Mouse (Mus musculus) adrenal gland, postnatal 36 days (tissue): ENCODE results near the gene Dgke. TPM values are rescaled to one million over a fixed set of nuclear protein-coding genes. Genes with fewer than 3 reads are reported as not detected.
"Not testable (repeated sequence)": the region's sequence is repeated elsewhere in the genome, so short reads cannot be mapped to it uniquely, and the experiment has no call there.

Source experiments
- DNase-seq, 2 experiments: peaks; one replicate each; pipeline ENCODE4 v3.0.0; 2021; ENCODE audit warnings: mixed read lengths in 1 of 2
- total RNA-seq, 2 experiments: library from RNA; stranded (reverse); gene quantifications; 2 replicates each; pipeline ENCODE4 v1.2.3; 2021

The Dgke gene
- total RNA-seq, 2 experiments from 2014 or later: 12.1 to 17.3 TPM

DNA sequence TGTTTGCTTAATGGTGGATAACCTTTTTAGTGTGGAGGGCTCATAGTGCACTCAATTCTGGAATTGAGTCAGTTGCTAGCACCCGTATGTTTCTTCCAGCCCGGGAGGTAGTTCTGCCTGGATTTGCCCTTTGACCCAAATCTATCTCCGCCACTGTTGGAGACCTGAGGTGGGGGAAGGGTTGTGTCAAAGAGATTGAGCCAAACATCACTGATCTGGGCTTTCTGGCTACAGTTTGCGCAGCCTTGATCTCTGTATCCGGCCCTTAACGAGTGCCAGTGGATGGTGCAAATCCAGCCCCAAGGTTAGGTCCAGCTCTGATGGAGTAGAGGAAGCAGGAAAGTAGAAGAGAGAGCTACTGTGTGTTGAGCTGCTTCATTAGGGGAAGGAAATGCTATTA is 63.6 kb downstream of the Dgke start:
- peak; percentile 77 to 79 for DNase-seq

DNA sequence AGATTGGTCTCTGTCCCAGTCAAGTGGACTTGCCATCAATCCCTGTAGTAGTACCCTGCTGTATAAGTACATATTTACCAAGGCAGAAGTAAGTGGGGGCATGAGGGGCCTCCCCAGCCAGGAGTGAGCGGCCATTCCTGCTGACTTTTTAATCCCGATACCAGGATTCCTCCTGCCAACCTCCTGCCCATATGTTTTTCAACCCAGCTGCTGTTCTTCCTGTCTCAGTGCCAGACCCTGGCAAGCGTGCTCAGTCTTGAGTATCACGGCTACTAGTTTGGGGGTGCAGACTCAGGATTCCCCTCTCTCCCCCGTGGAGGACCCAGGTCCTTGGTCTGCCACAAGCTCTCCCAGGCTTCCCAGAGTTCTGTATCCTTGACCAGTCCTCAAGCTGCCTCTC is 64.0 kb downstream of the Dgke start:
- DNase-seq: peak in 1 of 2 experiments; percentile 41

DNA sequence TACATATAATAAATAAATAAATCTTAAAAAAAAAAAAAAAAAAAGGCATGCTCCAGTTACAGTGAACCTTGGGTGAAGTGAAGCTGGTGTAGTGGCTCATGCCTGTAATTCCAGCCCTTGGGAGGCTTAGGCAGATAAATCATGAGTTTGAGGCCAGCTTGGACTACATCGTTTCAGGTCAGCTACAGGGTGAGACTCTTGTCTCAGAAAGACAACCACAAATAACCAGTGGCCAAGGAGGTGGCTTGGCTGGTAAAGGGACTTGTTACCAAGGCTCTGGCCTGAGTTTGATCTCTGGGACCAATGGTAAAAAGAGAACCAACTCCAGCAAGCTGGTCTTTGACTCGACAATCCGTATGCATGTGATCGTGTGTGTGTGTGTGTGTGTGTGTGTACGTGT is 64.6 kb downstream of the Dgke start:
- peak in 1 of 2 experiments; percentile 31 for DNase-seq

DNA sequence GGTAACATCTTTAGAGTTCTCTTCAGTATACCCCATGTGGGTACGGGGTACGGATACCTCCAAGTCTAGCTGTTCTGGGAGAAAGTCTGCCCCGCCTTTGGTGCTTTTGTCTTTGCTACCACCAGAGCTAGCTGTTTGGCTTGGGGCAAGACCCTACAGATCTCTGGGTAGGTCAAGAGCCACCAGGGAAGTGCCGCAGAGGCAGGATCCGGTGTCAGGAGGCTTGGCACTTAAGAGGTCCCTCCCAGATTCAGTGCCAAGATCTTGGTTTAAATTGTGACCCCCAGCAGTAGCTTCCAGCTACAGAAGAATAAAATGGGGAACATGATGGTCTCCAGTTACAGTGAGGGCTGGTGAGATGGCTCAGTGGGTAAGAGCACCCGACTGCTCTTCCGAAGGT is 65.1 kb downstream of the Dgke start:
- peak in 1 of 2 experiments; percentile 20 for DNase-seq

DNA sequence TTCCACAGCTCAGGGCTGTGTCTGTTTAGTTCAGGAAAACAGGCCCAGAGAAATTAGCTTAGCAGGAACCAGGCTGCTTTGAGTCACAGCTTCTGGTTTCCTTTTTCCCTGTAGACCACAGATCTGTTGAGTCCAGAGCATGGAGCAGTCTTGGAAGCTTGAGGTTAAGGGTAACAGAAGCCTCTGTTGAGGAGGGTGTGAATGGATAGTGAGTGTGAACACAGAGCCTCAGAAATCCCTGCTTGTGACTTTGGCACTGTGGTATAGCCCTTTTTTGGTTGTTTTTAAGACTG is 66.2 kb downstream of the Dgke start:
- no peak for DNase-seq

DNA sequence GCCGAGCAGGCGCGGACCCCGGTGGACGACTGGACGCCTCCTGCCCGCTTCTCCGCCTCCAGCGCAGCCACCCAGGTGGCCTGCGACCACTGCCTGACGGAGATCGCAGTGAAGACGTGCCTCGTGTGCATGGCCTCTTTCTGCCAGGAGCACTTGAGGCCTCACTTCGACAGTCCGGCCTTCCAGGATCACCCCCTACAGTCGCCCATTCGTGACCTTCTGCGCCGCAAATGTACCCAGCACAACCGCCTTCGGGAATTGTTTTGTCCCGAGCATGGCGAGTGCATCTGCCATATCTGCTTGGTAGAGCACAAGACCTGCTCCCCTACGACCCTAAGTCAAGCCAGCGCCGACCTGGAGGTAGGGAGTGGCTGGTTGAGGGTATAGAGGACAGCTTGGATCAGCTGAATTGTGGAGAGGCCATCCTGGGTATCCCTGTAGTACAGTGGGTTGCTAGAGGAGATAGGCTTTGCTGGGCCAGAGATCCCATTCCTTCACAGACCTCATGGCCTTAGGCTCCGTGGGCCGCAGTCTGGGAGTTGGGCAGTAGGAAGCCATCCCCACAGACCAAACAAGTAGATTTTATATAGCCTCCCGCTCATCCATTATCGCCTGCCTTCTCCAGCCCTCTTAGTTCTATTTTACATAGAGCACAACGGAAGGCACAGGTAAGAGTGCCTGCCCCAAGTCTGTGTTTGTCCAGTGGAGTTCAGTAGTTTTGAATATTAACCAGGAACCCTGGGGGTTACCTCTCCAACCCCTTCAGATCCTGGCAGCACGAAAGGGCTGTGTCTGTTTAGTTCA is 66.7 kb downstream of the Dgke start:
- DNase-seq: no peak

DNA sequence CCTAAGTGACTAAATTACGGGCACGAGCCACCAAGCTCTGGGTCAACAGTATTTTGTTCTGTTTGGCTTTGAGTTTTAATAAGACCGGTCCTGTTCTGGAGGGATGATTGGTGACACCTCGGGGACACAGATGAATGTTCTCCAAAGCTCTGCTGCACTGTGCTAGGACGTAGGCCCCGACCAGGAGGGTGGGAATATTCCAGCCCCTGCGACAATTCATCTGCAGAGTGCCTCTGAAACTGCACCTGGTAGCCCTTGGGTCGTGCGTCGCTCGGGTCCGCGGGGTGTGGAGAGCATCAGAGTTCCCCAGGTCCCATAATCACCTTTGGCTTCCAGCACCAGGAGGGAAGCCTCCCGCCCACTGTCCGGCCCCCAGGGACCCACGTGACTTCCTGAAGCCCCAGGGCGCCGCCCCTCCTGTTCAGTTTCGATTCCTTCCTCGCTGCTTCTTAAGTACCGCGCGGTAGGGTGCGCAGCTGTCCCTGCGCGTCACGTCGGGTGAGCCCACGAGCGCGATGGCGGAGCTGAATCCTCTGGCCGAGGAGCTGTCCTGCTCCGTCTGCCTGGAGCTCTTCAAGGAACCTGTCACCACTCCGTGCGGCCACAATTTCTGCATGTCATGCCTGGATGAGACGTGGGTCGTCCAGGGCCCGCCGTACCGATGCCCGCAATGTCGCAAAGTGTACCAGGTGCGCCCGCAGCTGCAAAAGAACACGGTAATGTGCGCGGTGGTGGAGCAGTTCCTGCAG is 67.5 kb downstream of the Dgke start, which contains the start of gene Trim25:
TSS of gene Trim25 (plus strand) at position 403 of the 749 bp plus-strand sequence.
- DNase-seq: peak; percentile 97 to 98

DNA sequence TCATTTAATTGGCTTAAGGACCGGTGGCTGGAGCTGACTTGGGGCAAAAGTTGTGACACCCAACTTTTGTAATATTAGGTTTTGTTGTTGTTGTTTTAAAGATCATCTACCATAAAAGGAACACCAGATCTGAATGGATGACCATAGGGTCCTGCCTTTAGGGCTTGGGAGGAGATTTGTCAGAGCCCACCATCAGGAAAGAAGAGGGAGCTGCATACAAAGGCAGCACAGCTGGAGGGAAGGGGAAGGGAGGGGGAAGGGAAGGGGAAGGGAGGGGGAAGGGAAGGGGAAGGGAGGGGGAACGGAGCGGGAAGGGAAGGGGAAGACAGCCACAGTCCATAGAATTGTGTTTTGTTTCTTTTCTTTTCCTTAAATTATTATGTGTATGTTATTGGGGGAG is 68.2 kb downstream of the Dgke start:
- DNase-seq: no peak

DNA sequence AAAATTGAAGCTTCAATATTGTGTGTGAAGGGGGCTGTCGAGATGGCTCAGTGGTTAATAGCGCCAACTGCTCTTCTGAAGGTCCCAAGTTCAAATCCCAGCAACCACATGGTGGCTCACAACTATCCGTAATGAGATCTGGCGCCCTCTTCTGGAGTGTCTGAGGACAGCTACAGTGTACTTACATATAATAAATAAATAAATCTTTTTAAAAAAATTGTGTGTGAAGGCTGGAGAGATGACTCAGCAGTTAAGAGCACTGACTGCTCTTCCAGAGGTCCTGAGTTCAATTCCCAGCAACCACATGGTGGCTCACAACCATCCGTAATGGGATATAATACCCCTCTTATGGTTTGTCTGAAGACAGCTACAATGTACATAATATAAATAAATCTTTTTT is 69.3 kb downstream of the Dgke start:
- not testable (repeated sequence) for DNase-seq

DNA sequence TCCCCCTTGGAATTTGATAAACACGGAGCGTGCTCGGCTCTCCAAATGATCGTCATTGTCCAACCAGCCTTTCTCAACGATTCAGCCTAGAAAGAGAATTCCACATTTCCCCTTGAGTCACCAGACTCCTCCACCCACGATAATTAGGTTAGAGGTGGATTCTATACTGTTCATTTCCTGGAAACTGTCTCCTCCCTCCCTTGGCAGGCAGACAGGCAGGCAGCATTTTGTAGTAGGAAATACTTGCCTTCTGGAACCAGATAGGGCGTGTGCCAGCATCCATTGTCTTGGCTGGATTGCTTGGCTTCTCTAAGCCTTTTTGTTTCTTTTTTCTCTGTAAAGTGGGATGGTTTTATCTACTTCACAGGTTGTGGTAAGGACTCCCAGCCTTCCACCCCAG is 70.2 kb downstream of the Dgke start:
- DNase-seq: no peak

DNA sequence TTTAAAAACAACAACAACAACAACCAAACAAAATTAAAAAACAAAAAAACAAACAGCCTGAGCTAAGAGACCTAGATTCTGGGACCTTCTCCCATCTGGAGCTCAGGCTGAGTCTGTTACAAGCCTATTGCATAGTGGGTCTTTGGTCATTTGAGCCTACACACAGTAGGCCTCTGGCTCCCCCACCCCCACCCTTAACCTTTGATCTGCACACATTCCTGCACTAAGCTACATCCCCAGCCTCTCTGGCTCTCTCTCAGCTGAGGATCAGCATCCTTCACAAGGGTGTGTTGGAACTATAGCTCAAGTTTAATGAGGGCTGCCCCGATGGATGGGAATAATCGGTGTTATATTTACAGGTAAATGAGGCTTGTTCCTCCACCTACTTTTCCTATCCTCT is 71.0 kb downstream of the Dgke start:
- no peak for DNase-seq

DNA sequence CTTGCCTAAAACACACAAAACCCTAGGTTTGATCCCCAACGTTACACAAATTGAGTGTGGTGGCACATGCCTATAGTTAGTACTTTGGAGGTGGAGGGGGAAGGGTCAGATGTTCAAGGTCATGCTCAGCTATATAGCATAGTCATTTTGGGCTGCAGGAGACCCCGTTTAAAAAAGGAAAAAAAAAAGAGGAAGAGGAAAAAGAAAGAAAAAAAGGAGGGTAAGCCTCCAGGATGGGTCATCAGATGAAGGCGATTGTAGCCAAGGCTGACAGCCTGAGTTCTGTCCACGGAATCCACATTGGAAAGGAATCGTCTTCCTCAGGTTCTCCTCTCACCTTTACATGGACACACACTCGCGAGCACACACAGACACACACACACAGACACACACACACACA is 72.2 kb downstream of the Dgke start:
- no peak for DNase-seq

DNA sequence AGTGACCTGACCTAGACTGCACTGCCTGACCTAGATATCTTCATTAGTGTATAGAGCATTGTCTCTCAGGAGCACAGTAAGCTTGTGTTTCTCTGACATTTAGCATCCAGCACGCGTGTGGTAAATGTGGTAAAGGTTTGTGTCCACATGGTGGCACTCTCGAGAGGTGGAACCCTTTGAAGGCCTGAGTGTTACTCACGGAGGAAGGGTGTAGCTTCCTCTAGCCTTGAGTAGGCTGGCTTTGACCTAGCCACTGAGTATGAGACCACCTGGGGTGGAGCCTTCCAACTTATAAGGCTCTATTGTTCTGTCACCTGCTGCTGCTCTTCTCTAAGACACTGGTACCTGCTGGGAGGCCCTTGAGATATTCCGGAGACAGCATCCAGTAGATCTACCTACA is 73.0 kb downstream of the Dgke start:
- DNase-seq: peak; percentile 77 to 79

DNA sequence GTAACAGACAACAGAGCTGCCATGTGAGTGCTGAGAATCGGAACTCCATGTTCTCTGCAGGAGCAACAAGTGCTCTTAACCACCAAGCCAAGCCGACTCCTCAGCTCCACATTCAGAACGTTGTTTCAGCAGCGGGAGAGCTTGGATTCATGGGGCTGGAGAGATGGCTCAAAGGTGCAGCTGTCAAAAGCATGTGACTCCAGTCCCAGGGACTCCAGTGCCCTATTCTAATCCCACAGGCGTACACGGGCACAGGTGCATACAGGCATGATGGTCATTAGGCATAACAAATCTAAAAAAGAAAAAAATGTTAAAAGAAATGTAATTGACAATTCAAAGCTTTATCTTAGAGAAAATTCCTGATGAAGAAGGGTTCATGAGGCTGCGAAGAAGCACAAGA is 73.5 kb downstream of the Dgke start:
- DNase-seq: no peak

DNA sequence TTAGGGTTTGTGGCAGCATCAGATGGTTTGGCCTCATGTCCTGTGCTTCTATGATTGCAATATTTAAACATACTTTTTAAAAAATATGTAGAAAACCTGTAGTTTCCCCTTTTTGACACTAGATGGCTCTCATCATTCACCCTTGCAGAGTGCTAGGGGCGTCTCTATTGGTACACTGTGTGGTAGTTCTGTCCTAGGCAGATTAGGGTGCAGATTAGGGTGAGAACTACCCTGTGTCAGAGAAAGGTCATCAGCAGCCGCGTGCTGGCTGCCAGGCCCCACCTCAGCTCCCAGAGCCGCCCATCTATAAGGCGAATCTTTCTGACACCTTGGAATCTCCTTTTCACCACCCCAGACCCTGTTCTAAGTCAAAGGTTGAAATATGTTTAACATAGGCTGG is 77.1 kb downstream of the Dgke start:
- DNase-seq: no peak

DNA sequence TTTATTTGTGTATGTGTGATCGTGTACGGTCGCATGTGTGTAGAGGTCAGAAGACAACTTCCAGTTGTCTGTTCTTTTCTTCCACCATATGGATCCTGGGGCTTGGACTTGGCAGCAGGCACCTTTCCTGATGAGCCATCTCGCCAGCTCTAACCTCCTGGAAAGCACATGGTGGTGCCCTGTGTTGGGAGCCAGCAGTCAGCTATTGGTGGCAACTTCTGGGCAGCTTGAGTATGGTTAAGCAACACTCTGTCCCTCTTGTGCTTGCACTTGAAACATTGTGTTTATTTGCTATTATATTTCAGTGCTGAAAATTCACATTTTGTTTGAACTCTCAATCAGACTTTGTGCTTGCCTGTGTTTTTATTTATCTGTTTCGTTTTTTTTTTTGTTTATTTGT is 77.7 kb downstream of the Dgke start:
- no peak for DNase-seq

DNA sequence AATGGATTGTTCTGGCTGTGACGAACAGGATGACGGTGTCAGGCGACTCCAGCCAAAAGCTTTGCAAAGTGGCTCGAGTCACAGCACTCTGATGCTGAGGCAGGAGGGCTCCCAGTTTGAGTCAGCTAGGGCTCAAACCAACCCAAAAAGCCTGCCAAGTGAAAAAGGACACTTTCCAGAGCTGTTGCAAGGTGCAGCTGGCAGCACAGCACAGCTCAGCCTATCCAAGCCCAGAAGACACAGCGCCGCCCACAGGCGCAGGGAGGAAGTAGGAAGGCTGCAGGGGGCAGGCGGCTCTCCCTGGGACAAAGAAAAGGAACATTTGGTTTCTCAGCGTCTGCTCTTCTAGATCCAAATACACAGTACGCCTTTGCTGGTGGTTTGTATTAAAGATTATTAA is 80.0 kb downstream of the Dgke start:
- DNase-seq: no peak

Other genes with a start within 250 kb of the Dgke start
- 100 to 1,000 TPM; 107 to 114 TPM for gene Akap1, start 202.3 kb downstream of the Dgke start, total RNA-seq
- 100 to 1,000 TPM; 178 to 288 TPM for gene Scpep1, start 111.4 kb downstream of the Dgke start, total RNA-seq
- not detected for gene Elobl, start 99.9 kb downstream of the Dgke start, total RNA-seq
- gene Coil, start 96.6 kb downstream of the Dgke start, total RNA-seq: 10 to 100 TPM; 10.2 to 10.7 TPM
- 100 to 1,000 TPM; 146 to 165 TPM for gene Trim25, start 67.5 kb downstream of the Dgke start, total RNA-seq
- gene Gm525, start 7.0 kb upstream of the Dgke start, total RNA-seq: not detected
- gene Nog, start 235.5 kb upstream of the Dgke start, total RNA-seq: under 1 TPM; 0.16 to 0.60 TPM